Mouse (Mus musculus) myocyte (in vitro differentiated cells): ENCODE results near the gene Kctd13. TPM values are rescaled to one million over a fixed set of nuclear protein-coding genes. Genes with fewer than 3 reads are reported as not detected.
"Not testable (repeated sequence)": the region's sequence is repeated elsewhere in the genome, so short reads cannot be mapped to it uniquely, and the experiment has no call there.

ENCODE experiments used
- H3K27me3 ChIP-seq: one replicate; pipeline ENCODE4 v1.6.1; 2011; ENCODE audit not compliant: control insufficient read depth, insufficient read depth, insufficient read length
- H3K36me3 ChIP-seq: one replicate; pipeline ENCODE4 v1.6.1; 2011; ENCODE audit not compliant: control insufficient read depth, insufficient read depth
- H3K4me2 ChIP-seq: one replicate; pipeline ENCODE4 v1.6.1; 2011; ENCODE audit warnings: low read depth, control low read depth
- H3K4me3 ChIP-seq: one replicate; pipeline ENCODE4 v1.5.1; 2011; ENCODE audit warnings: mild to moderate bottlenecking, control low read depth, moderate library complexity
- H3K79me2 ChIP-seq: one replicate; pipeline ENCODE4 v1.6.1; 2011; ENCODE audit not compliant: control insufficient read depth, insufficient read depth
- H3ac ChIP-seq: one replicate; pipeline ENCODE4 v1.6.1; 2011; ENCODE audit not compliant: control insufficient read depth, insufficient read length
- CEBPB ChIP-seq: IDR thresholded peaks from 2 replicates; pipeline ENCODE4 v1.6.1; 2011; ENCODE audit warnings: mild to moderate bottlenecking, moderate library complexity; ENCODE audit not compliant: poor library complexity, insufficient read depth, severe bottlenecking
- E2F4 ChIP-seq: IDR thresholded peaks from one replicate; pipeline ENCODE4 v1.6.1; 2011; ENCODE audit warnings: mild to moderate bottlenecking, control low read depth, moderate library complexity; ENCODE audit not compliant: insufficient read depth
- MAX ChIP-seq: IDR thresholded peaks from one replicate; pipeline ENCODE4 v1.6.1; 2011; ENCODE audit warnings: low read depth, mild to moderate bottlenecking, control low read depth
- MYOD1 ChIP-seq, 3 experiments: IDR thresholded peaks; one replicate each; pipeline ENCODE4 v1.6.1; 2011; ENCODE audit warnings: control low read depth in 2 of 3, low read depth in 2 of 3, mild to moderate bottlenecking in 2 of 3, moderate library complexity in 1 of 3; ENCODE audit not compliant: insufficient read length in 2 of 3, control insufficient read depth in 1 of 3
- MYOG ChIP-seq, 3 experiments: IDR thresholded peaks; one replicate each; pipeline ENCODE4 v1.6.1; 2011; ENCODE audit warnings: control low read depth in 2 of 3, low read depth in 2 of 3, mild to moderate bottlenecking in 2 of 3; ENCODE audit not compliant: insufficient read length in 2 of 3, control insufficient read depth in 1 of 3, insufficient read depth in 1 of 3
- POLR2A ChIP-seq: IDR thresholded peaks from one replicate; pipeline ENCODE4 v1.6.1; 2011; ENCODE audit warnings: low read depth, mild to moderate bottlenecking, control low read depth, moderate library complexity; ENCODE audit not compliant: insufficient read length
- POLR2AphosphoS2 ChIP-seq: IDR thresholded peaks from one replicate; pipeline ENCODE4 v1.6.1; 2011; ENCODE audit warnings: low read depth, control low read depth; ENCODE audit not compliant: insufficient read length
- REST ChIP-seq: IDR thresholded peaks from one replicate; pipeline ENCODE4 v1.6.1; 2011; ENCODE audit warnings: mild to moderate bottlenecking, control low read depth, moderate library complexity; ENCODE audit not compliant: insufficient read depth, insufficient read length
- SRF ChIP-seq: IDR thresholded peaks from one replicate; pipeline ENCODE4 v1.6.1; 2011; ENCODE audit warnings: low read depth; ENCODE audit not compliant: control insufficient read depth, insufficient read length
- TCF12 ChIP-seq: IDR thresholded peaks from one replicate; pipeline ENCODE4 v1.6.1; 2011; ENCODE audit warnings: mild to moderate bottlenecking, control low read depth; ENCODE audit not compliant: poor library complexity, insufficient read depth, severe bottlenecking
- TCF3 ChIP-seq: IDR thresholded peaks from one replicate; pipeline ENCODE4 v1.6.1; 2011; ENCODE audit warnings: low read depth, control low read depth; ENCODE audit not compliant: insufficient read length
- USF1 ChIP-seq: IDR thresholded peaks from one replicate; pipeline ENCODE4 v1.6.1; 2011; ENCODE audit warnings: low read depth, mild to moderate bottlenecking, control low read depth, moderate library complexity
- polyA plus RNA-seq: library from polyadenylated mRNA; unstranded; fragments of >200 nt; fragmentation: generic; extraction: Trizol; gene quantifications from one replicate; pipeline ENCODE4 v1.2.1, GENCODE M21; 2012; ENCODE audit warnings: missing spikeins

The Kctd13 gene
- polyA plus RNA-seq, 1 experiment = 14.6 TPM

- no peaks in the 10 kb centered on the region for H3K27me3 ChIP-seq
- no peaks in the 10 kb centered on the region for H3K79me2 ChIP-seq
- H3ac ChIP-seq = no peak overlapping the region
- no peaks in the 10 kb centered on the region for H3K36me3 ChIP-seq
- H3K4me2 ChIP-seq = no peak overlapping the region
- no peak for TF ChIP-seq E2F4
- no peak for TF ChIP-seq MAX
- TF ChIP-seq CEBPB = no peak
- no peak for TF ChIP-seq TCF12
- no peak for TF ChIP-seq POLR2A
- TF ChIP-seq REST = no peak
- no peak for TF ChIP-seq SRF
- TF ChIP-seq USF1 = no peak
- no peak for TF ChIP-seq TCF3
- TF ChIP-seq MYOD1 (IDR thresholded peaks at IDR 0.05; ENCODE audit: control insufficient read depth in 1 of 3, insufficient read length in 2 of 3, low read depth in 2 of 3) = no peak
- TF ChIP-seq MYOG (IDR thresholded peaks at IDR 0.05; ENCODE audit: control insufficient read depth in 1 of 3, insufficient read depth in 1 of 3, insufficient read length in 2 of 3, low read depth in 2 of 3) = no peak
- no peak for TF ChIP-seq POLR2AphosphoS2
- H3K4me3 ChIP-seq = no peak overlapping the region
Observed at GRCm38 (mm10) chr7:126905590-126905989, 23.1 kb upstream of the Kctd13 start.

DNA sequence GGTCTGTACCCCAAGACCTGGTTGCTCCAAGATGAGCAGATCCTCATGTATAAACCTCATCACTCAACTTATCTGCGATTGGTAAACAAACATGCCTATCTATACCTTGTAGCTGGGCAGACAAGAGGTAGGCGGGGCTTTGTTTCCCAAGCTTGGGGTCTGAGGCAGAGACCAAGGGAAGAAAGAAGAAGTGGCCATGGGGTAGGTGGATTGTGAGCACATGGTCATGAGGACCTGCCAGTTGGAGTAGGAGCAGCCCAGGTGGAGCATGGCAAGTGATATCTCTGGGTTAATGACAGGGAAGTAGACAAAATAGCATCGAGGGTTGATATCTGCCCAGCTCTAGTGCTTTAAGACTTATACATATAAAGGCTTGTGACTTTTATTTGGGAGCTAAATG lies 13.8 kb upstream of the Kctd13 start:
- H3ac ChIP-seq = no peak overlapping the region
- H3K27me3 ChIP-seq = peaks cover 10% of the 10 kb centered on the region
- TF ChIP-seq USF1 (no peak), TCF3 (no peak), POLR2A (no peak), MAX (no peak), MYOG (IDR thresholded peaks at IDR 0.05; ENCODE audit: control insufficient read depth in 1 of 3, insufficient read depth in 1 of 3, insufficient read length in 2 of 3, low read depth in 2 of 3) (no peak), TCF12 (no peak), MYOD1 (IDR thresholded peaks at IDR 0.05; ENCODE audit: control insufficient read depth in 1 of 3, insufficient read length in 2 of 3, low read depth in 2 of 3) (no peak), CEBPB (no peak), SRF (no peak), E2F4 (no peak), REST (no peak), POLR2AphosphoS2 (no peak)
- no peaks in the 10 kb centered on the region for H3K79me2 ChIP-seq
- H3K36me3 ChIP-seq = no peaks in the 10 kb centered on the region
- H3K4me2 ChIP-seq = no peak overlapping the region
- no peak overlapping the region for H3K4me3 ChIP-seq

- H3K27me3 ChIP-seq, H3K79me2 ChIP-seq, H3K4me3 ChIP-seq, H3K36me3 ChIP-seq, H3K4me2 ChIP-seq, H3ac ChIP-seq: not testable (repeated sequence)
Observed at GRCm38 (mm10) chr7:126918356-126918755, 10.3 kb upstream of the Kctd13 start.

- Histone ChIP-seq H3K27me3 (peaks cover 5% of the 10 kb centered on the region), H3ac (no peak overlapping the region), H3K4me3 (no peak overlapping the region), H3K79me2 (no peaks in the 10 kb centered on the region), H3K4me2 (no peak overlapping the region), H3K36me3 (no peaks in the 10 kb centered on the region)
- TF ChIP-seq MYOD1 (IDR thresholded peaks at IDR 0.05; ENCODE audit: control insufficient read depth in 1 of 3, insufficient read length in 2 of 3, low read depth in 2 of 3) = no peak
- no peak for TF ChIP-seq SRF
- TF ChIP-seq USF1 = no peak
- TF ChIP-seq TCF3 = no peak
- TF ChIP-seq E2F4 = no peak
- no peak for TF ChIP-seq MAX
Observed at GRCm38 (mm10) chr7:126919973-126920372, 8.7 kb upstream of the Kctd13 start.

GRCm38 (mm10) chr7:126921563-126921962 lies 7.1 kb upstream of the Kctd13 start:
- Histone ChIP-seq H3K27me3 (no peaks in the 10 kb centered on the region), H3ac (no peak overlapping the region), H3K79me2 (no peaks in the 10 kb centered on the region), H3K4me2 (no peak overlapping the region), H3K36me3 (no peaks in the 10 kb centered on the region), H3K4me3 (no peak overlapping the region)
- TF ChIP-seq MYOG (IDR thresholded peaks at IDR 0.05; ENCODE audit: control insufficient read depth in 1 of 3, insufficient read depth in 1 of 3, insufficient read length in 2 of 3, low read depth in 2 of 3) (no peak), MYOD1 (IDR thresholded peaks at IDR 0.05; ENCODE audit: control insufficient read depth in 1 of 3, insufficient read length in 2 of 3, low read depth in 2 of 3) (no peak), POLR2AphosphoS2 (no peak), MAX (no peak), POLR2A (no peak), USF1 (no peak), SRF (no peak), TCF12 (no peak), REST (no peak), CEBPB (no peak), E2F4 (no peak), TCF3 (no peak)
